Mouse (Mus musculus) embryonic fibroblast, embryonic 13.5 days (primary cell): Measurements from ENCODE around the gene Ube3b.
A peak's percentile ranks its signal among the peaks of the same experiment; 100 is the strongest.

ENCODE experiments used
- CTCF ChIP-seq: IDR thresholded peaks from 2 replicates; pipeline ENCODE4 v1.5.1; 2011; ENCODE audit warnings: mild to moderate bottlenecking, control low read depth, low read length, moderate library complexity, borderline replicate concordance; ENCODE audit not compliant: insufficient read depth
- POLR2A ChIP-seq: IDR thresholded peaks from 2 replicates; pipeline ENCODE4 v1.6.1; 2011; ENCODE audit warnings: low read depth, mild to moderate bottlenecking, control low read depth, low read length, moderate library complexity

- no peak for TF ChIP-seq CTCF
- peak; percentile 41; the same call in 1 of the 2 replicates for TF ChIP-seq POLR2A
Observed at GRCm38 (mm10) chr5:114356936-114357751, 23.3 kb upstream of the Ube3b start.
